Mouse (Mus musculus) hindbrain, embryonic 14.5 days (tissue): ENCODE results near the gene Cnot2. TPM values are rescaled to one million over a fixed set of nuclear protein-coding genes. Genes with fewer than 3 reads are reported as not detected.
A peak's percentile ranks its signal among the peaks of the same experiment; 100 is the strongest.
"Not testable (repeated sequence)": the region's sequence is repeated elsewhere in the genome, so short reads cannot be mapped to it uniquely, and the experiment has no call there.

Experiments
- ATAC-seq: fragments of 200-750 bp; cut with Nextera tagmentation; 2 replicates; pipeline ENCODE4 v1.8.0; 2017; ENCODE audit warnings: moderate number of reproducible peaks, mild to moderate bottlenecking, moderate TSS enrichment, moderate library complexity; ENCODE audit not compliant: low FRiP score
- DNase-seq: peaks from one replicate; pipeline ENCODE4 v3.0.0-alpha.2; 2015; ENCODE audit warnings: low spot score
- H3K27ac ChIP-seq: fragments of 300-500 bp; sonication (generic); 2 replicates; pipeline ENCODE4 v1.5.1; 2014; ENCODE audit warnings: mild to moderate bottlenecking, moderate library complexity
- H3K27me3 ChIP-seq: fragments of 300-500 bp; sonication (generic); 2 replicates; pipeline ENCODE4 v1.6.1; 2014; ENCODE audit warnings: mild to moderate bottlenecking, low read length, mixed read lengths; ENCODE audit not compliant: control insufficient read depth, insufficient read depth
- H3K36me3 ChIP-seq: fragments of 300-500 bp; sonication (generic); replicated peaks from 2 replicates; pipeline ENCODE4 v1.6.1; 2014; ENCODE audit not compliant: control insufficient read depth, insufficient read depth
- H3K4me1 ChIP-seq: fragments of 300-500 bp; sonication (generic); replicated peaks from 2 replicates; pipeline ENCODE4 v1.6.1; 2014; ENCODE audit warnings: antibody characterized with exemption, low read length, mixed read lengths; ENCODE audit not compliant: control insufficient read depth, insufficient read depth
- H3K4me2 ChIP-seq: fragments of 300-500 bp; sonication (generic); replicated peaks from 2 replicates; pipeline ENCODE4 v1.6.1; 2014; ENCODE audit warnings: mild to moderate bottlenecking, moderate library complexity
- H3K4me3 ChIP-seq: fragments of 300-500 bp; sonication (generic); replicated peaks from 2 replicates; pipeline ENCODE4 v1.5.1; 2014; ENCODE audit warnings: mild to moderate bottlenecking, low read length
- H3K9ac ChIP-seq: fragments of 300-500 bp; sonication (generic); 2 replicates; pipeline ENCODE4 v1.6.1; 2014
- H3K9me3 ChIP-seq: fragments of 300-500 bp; sonication (generic); 2 replicates; pipeline ENCODE4 v1.6.1; 2016; ENCODE audit warnings: low read length; ENCODE audit not compliant: control insufficient read depth
- WGBS: fragments of 180-500 bp; shearing (Covaris S2); extraction: QIAGEN DNeasy Blood & Tissue Kit; methylation state at CpG from one replicate; pipeline ENCODE4 v1.1.7; 2014; 5-methylcytosine and 5-hydroxymethylcytosine counted together
- polyA plus RNA-seq: library from polyadenylated mRNA; unstranded; fragments of >200 nt; fragmentation: Nextera tagmentation; extraction: Ambion mirVana; gene quantifications from 2 replicates; pipeline ENCODE4 v1.2.1, GENCODE M21; 2014

Cnot2 gene
- polyA plus RNA-seq: 94.4 and 103 TPM in 2 replicates

- no peaks in the 10 kb centered on the region for H3K9me3 ChIP-seq
- peak within 1 kb of the TSS; percentile 84 for H3K4me2 ChIP-seq
- H3K4me3 ChIP-seq: peak within 1 kb of the TSS; percentile 96
- ATAC-seq (peak; percentile 90), DNase-seq (peak; percentile 91)
- under 1% methylated on average over 46 of the region's 47 CpGs for WGBS
- H3K4me1 ChIP-seq: peaks cover 25% of the 10 kb centered on the region
- no peaks in the 10 kb centered on the region for H3K27me3 ChIP-seq
- peak within 1 kb of the TSS; percentile 92 for H3K9ac ChIP-seq
- H3K27ac ChIP-seq: peak within 1 kb of the TSS; percentile 99
- H3K36me3 ChIP-seq: peaks cover 8% of the 10 kb centered on the region
Observed at GRCm38 (mm10) chr10:116581369-116581718, at the start of gene Cnot2. Gene Cnot2 (minus strand): TSS chr10:116581511.

- 83% methylated on average over 5 of the region's 5 CpGs for WGBS
Observed at GRCm38 (mm10) chr10:116628926-116629325, 47.6 kb upstream of the Cnot2 start.

GRCm38 (mm10) chr10:116626009-116626408 is 44.7 kb upstream of the Cnot2 start:
- 100% methylated on average over 1 of the region's 1 CpGs for WGBS
- no peaks in the 10 kb centered on the region for H3K36me3 ChIP-seq
- no peaks in the 10 kb centered on the region for H3K4me1 ChIP-seq
- H3K4me2 ChIP-seq: no peak overlapping the region
- no peak overlapping the region for H3K9ac ChIP-seq
- peaks cover 8% of the 10 kb centered on the region; the same call in 1 of the 2 replicates for H3K9me3 ChIP-seq
- H3K4me3 ChIP-seq: no peak overlapping the region
- no peak overlapping the region for H3K27ac ChIP-seq
- ATAC-seq: no peak
- no peak for DNase-seq
- H3K27me3 ChIP-seq: no peaks in the 10 kb centered on the region

More at GRCm38 (mm10) chr10:116628926-116629325, 47.6 kb upstream of the Cnot2 start:
- no peaks in the 10 kb centered on the region for H3K27me3 ChIP-seq
- H3K4me2 ChIP-seq: no peak overlapping the region
- DNase-seq (no peak), ATAC-seq (no peak)
- no peak overlapping the region for H3K9ac ChIP-seq
- H3K27ac ChIP-seq: no peak overlapping the region
- H3K4me3 ChIP-seq: no peak overlapping the region
- no peaks in the 10 kb centered on the region for H3K4me1 ChIP-seq
- no peaks in the 10 kb centered on the region for H3K36me3 ChIP-seq
- H3K9me3 ChIP-seq: no peaks in the 10 kb centered on the region

GRCm38 (mm10) chr10:116613250-116613649 is 31.9 kb upstream of the Cnot2 start:
- not testable (repeated sequence) for H3K4me3 ChIP-seq, H3K36me3 ChIP-seq, H3K9ac ChIP-seq, H3K4me1 ChIP-seq, H3K9me3 ChIP-seq, H3K27me3 ChIP-seq, DNase-seq, H3K4me2 ChIP-seq, H3K27ac ChIP-seq, ATAC-seq
- WGBS: 87% methylated on average over 9 of the region's 10 CpGs

GRCm38 (mm10) chr10:116604905-116605162 is 23.5 kb upstream of the Cnot2 start:
- no peak for DNase-seq
- no peaks in the 10 kb centered on the region for H3K9me3 ChIP-seq
- no peak overlapping the region for H3K27ac ChIP-seq
- H3K36me3 ChIP-seq: no peaks in the 10 kb centered on the region
- no peaks in the 10 kb centered on the region for H3K27me3 ChIP-seq
- no peak for ATAC-seq
- no peak overlapping the region for H3K9ac ChIP-seq
- H3K4me1 ChIP-seq: no peaks in the 10 kb centered on the region
- WGBS: 94% methylated on average over 4 of the region's 4 CpGs
- no peak overlapping the region for H3K4me2 ChIP-seq
- H3K4me3 ChIP-seq: no peak overlapping the region

GRCm38 (mm10) chr10:116604081-116604904 is 23.0 kb upstream of the Cnot2 start:
- DNase-seq: no peak
- Histone ChIP-seq H3K9ac (no peak overlapping the region), H3K36me3 (no peaks in the 10 kb centered on the region), H3K27ac (no peak overlapping the region), H3K4me1 (no peaks in the 10 kb centered on the region), H3K27me3 (no peaks in the 10 kb centered on the region), H3K4me3 (no peak overlapping the region), H3K9me3 (no peaks in the 10 kb centered on the region), H3K4me2 (no peak overlapping the region)
- no peak for ATAC-seq
- WGBS: 92% methylated on average over 6 of the region's 6 CpGs

GRCm38 (mm10) chr10:116599056-116599850 is 17.9 kb upstream of the Cnot2 start:
- no peak for ATAC-seq
- Histone ChIP-seq H3K27ac (no peak overlapping the region), H3K4me2 (no peak overlapping the region), H3K4me1 (no peaks in the 10 kb centered on the region), H3K9ac (no peak overlapping the region), H3K36me3 (no peaks in the 10 kb centered on the region), H3K9me3 (no peaks in the 10 kb centered on the region), H3K27me3 (no peaks in the 10 kb centered on the region), H3K4me3 (no peak overlapping the region)
- no peak for DNase-seq
- 90% methylated on average over 14 of the region's 14 CpGs for WGBS

- Histone ChIP-seq H3K4me2 (peak overlapping the region; percentile 80), H3K9ac (no peak overlapping the region), H3K27ac (no peak overlapping the region; the same call in 1 of the 2 replicates), H3K4me3 (peak overlapping the region; percentile 96), H3K9me3 (no peaks in the 10 kb centered on the region), H3K36me3 (peaks cover 8% of the 10 kb centered on the region), H3K27me3 (no peaks in the 10 kb centered on the region), H3K4me1 (peaks cover 25% of the 10 kb centered on the region)
- WGBS: 28% methylated on average over 6 of the region's 6 CpGs
- ATAC-seq (no peak), DNase-seq (no peak)
Observed at GRCm38 (mm10) chr10:116582738-116583137, 1.4 kb upstream of the Cnot2 start.

GRCm38 (mm10) chr10:116581719-116582481 is 589 bp upstream of the Cnot2 start:
- ATAC-seq: peak; percentile 83
- peak overlapping the region; percentile 80 for H3K4me2 ChIP-seq
- peaks cover 8% of the 10 kb centered on the region for H3K36me3 ChIP-seq
- under 1% methylated on average over 49 of the region's 67 CpGs for WGBS
- peak overlapping the region; percentile 99 for H3K27ac ChIP-seq
- peak overlapping the region; percentile 92 for H3K9ac ChIP-seq
- H3K4me3 ChIP-seq: peak overlapping the region; percentile 96
- H3K9me3 ChIP-seq: no peaks in the 10 kb centered on the region
- no peak for DNase-seq
- H3K4me1 ChIP-seq: peaks cover 25% of the 10 kb centered on the region
- H3K27me3 ChIP-seq: no peaks in the 10 kb centered on the region
